Mouse (Mus musculus): ENCODE measurements around the gene Peak1.
A peak's percentile ranks its signal among the peaks of the same experiment; 100 is the strongest.

Peak1 gene

GRCm38 (mm10) chr9:56207083-56207482, 210.8 kb downstream of the Peak1 start:
- ATAC-seq (ENCODE audit: insufficient number of reproducible peaks, low FRiP score, low TSS enrichment): no peak

- no peak for ATAC-seq (ENCODE audit: insufficient number of reproducible peaks, low FRiP score, low TSS enrichment)
Measured at GRCm38 (mm10) chr9:56205336-56205735, 212.5 kb downstream of the Peak1 start.

GRCm38 (mm10) chr9:56204316-56204715, 213.6 kb downstream of the Peak1 start:
- ATAC-seq (ENCODE audit: insufficient number of reproducible peaks, low FRiP score, low TSS enrichment): no peak

GRCm38 (mm10) chr9:56200645-56201314, 217.1 kb downstream of the Peak1 start:
- ATAC-seq (ENCODE audit: insufficient number of reproducible peaks, low FRiP score, low TSS enrichment): peak; percentile 70; the same call in 1 of the 2 replicates

- ATAC-seq (ENCODE audit: insufficient number of reproducible peaks, low FRiP score, low TSS enrichment): no peak
Measured at GRCm38 (mm10) chr9:56200200-56200599, 217.7 kb downstream of the Peak1 start.

- ATAC-seq (ENCODE audit: insufficient number of reproducible peaks, low FRiP score, low TSS enrichment): no peak
Measured at GRCm38 (mm10) chr9:56196921-56197320, 220.9 kb downstream of the Peak1 start.

- no peak for ATAC-seq (ENCODE audit: insufficient number of reproducible peaks, low FRiP score, low TSS enrichment)
Measured at GRCm38 (mm10) chr9:56195193-56195592, 222.7 kb downstream of the Peak1 start.

GRCm38 (mm10) chr9:56191498-56192455, 226.1 kb downstream of the Peak1 start:
- no peak for ATAC-seq (ENCODE audit: insufficient number of reproducible peaks, low FRiP score, low TSS enrichment)

- ATAC-seq (ENCODE audit: insufficient number of reproducible peaks, low FRiP score, low TSS enrichment): no peak
Measured at GRCm38 (mm10) chr9:56180118-56180781, 237.6 kb downstream of the Peak1 start.

GRCm38 (mm10) chr9:56179416-56180117, 238.3 kb downstream of the Peak1 start:
- no peak for ATAC-seq (ENCODE audit: insufficient number of reproducible peaks, low FRiP score, low TSS enrichment)

GRCm38 (mm10) chr9:56177354-56177753, 240.5 kb downstream of the Peak1 start:
- no peak for ATAC-seq (ENCODE audit: insufficient number of reproducible peaks, low FRiP score, low TSS enrichment)

- no peak for ATAC-seq (ENCODE audit: insufficient number of reproducible peaks, low FRiP score, low TSS enrichment)
Measured at GRCm38 (mm10) chr9:56175316-56175715, 242.6 kb downstream of the Peak1 start.

GRCm38 (mm10) chr9:56167690-56168089, 250.2 kb downstream of the Peak1 start:
- ATAC-seq (ENCODE audit: insufficient number of reproducible peaks, low FRiP score, low TSS enrichment): no peak

- no peak for ATAC-seq (ENCODE audit: insufficient number of reproducible peaks, low FRiP score, low TSS enrichment)
Measured at GRCm38 (mm10) chr9:56166161-56166560, 251.7 kb downstream of the Peak1 start.

GRCm38 (mm10) chr9:56165377-56165776, 252.5 kb downstream of the Peak1 start, which contains the start of gene Tspan3:
TSS of gene Tspan3 (minus strand) at chr9:56165477.
- no peak for ATAC-seq (ENCODE audit: insufficient number of reproducible peaks, low FRiP score, low TSS enrichment)

GRCm38 (mm10) chr9:56160341-56161141, 257.3 kb downstream of the Peak1 start:
- peak; percentile 95 for ATAC-seq (ENCODE audit: insufficient number of reproducible peaks, low FRiP score, low TSS enrichment)

- ATAC-seq (ENCODE audit: insufficient number of reproducible peaks, low FRiP score, low TSS enrichment): no peak
Measured at GRCm38 (mm10) chr9:56159456-56159855, 258.4 kb downstream of the Peak1 start.

GRCm38 (mm10) chr9:56158077-56158476, 259.8 kb downstream of the Peak1 start:
- no peak for ATAC-seq (ENCODE audit: insufficient number of reproducible peaks, low FRiP score, low TSS enrichment)

GRCm38 (mm10) chr9:56154572-56154971, 263.3 kb downstream of the Peak1 start:
- ATAC-seq (ENCODE audit: insufficient number of reproducible peaks, low FRiP score, low TSS enrichment): no peak
